Mouse (Mus musculus): Measurements from ENCODE around the gene Acsf2. TPM values are rescaled to one million over a fixed set of nuclear protein-coding genes. Genes with fewer than 3 reads are reported as not detected.

Acsf2 gene
- polyA plus RNA-seq, 1 experiment from 2014 or later, result 1.6 TPM

DNA sequence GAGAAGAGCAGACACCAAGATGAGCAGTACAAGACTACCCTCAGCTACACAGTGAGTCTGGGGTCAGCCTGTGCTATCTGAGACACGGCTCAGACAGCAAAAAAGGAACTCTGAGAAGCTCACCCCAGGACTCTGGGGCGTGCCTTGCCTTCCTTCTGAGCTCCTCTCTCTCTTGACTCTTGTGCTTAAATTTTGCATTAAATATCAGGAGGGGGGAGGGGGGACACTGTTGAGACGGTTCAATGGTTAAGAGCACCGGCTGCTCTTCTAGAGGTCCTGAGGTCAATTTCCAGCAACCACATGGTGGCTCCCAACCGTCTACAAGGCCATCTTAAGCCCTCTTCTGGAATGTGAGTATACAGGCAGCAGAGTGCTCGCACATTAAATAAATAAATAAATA lies 14.2 kb downstream of the Acsf2 start:
- no peaks in the 10 kb centered on the region for H3K27me3 ChIP-seq
- WGBS, result 79% methylated on average over 6 of the region's 6 CpGs

DNA sequence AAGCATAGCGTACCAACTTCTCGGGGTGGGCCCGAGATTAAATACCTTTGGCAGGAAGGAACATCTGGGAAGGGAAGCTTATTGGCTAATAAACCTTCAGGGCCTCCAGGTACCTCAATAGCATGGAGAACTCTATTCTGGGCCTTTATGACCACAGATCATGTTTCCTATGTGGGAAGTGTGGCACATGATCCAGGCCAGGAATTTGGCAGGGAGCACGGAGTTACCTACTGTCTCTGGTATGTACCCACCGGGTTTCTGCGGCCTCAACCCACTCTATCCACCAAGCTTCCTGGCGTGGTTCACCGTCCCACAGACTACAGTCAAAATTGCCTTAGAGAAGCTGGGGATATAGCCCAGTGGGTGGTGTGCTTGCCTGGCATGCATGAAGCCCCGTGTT lies 16.6 kb downstream of the Acsf2 start:
- ATAC-seq (ENCODE audit: low FRiP score), result no peak
- Histone ChIP-seq H3K9me3 (no peaks in the 10 kb centered on the region), H3K4me2 (no peak overlapping the region), H3K9ac (no peak overlapping the region), H3K4me3 (no peak overlapping the region), H3K4me1 (replicated peaks) (no peaks in the 10 kb centered on the region), H3K36me3 (no peaks in the 10 kb centered on the region), H3K27me3 (no peaks in the 10 kb centered on the region), H3K27ac (no peak overlapping the region)
- WGBS, result 95% methylated on average over 9 of the region's 9 CpGs

More for the DNA sequence above, 14.2 kb downstream of the Acsf2 start:
- peaks cover 10% of the 10 kb centered on the region for H3K4me1 ChIP-seq (replicated peaks)
- no peaks in the 10 kb centered on the region for H3K36me3 ChIP-seq
- no peak overlapping the region for H3K4me2 ChIP-seq
- H3K4me3 ChIP-seq, result no peak overlapping the region
- no peak overlapping the region for H3K9ac ChIP-seq
- ATAC-seq (ENCODE audit: low FRiP score), result no peak
- H3K9me3 ChIP-seq, result no peaks in the 10 kb centered on the region
- H3K27ac ChIP-seq, result no peak overlapping the region

DNA sequence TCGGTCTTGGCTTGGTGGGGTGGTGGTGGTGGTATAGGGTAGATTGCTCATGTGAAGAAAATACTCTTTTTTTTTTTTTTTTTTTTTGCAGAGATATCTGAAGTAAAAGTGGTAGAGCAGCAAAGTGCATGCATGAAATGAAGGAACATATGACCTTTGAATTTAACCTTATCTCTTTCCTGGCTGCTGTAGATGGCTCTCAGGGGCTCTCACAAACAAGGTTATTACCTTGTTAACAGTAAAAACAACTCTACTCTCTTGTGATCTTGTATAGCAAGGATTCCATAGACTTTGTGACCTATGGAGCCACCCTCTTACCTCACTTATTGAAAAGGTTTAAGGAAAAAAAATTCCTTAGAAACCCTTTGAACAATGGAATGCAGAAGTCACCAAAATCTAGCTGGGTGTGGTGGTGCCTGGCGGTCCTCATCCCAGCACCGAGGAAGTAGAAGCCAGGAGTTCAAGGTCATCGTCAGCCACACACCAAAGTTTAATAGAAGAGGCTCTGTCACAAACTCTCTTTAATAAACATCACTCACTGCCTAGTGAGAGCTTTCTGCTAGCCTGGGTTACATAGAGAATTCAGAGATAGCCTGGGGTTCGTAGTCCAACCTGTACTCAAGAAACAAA lies 21.4 kb downstream of the Acsf2 start:
- 89% methylated on average over 5 of the region's 5 CpGs for WGBS
- H3K36me3 ChIP-seq, result no peaks in the 10 kb centered on the region
- ATAC-seq (ENCODE audit: low FRiP score), result no peak

DNA sequence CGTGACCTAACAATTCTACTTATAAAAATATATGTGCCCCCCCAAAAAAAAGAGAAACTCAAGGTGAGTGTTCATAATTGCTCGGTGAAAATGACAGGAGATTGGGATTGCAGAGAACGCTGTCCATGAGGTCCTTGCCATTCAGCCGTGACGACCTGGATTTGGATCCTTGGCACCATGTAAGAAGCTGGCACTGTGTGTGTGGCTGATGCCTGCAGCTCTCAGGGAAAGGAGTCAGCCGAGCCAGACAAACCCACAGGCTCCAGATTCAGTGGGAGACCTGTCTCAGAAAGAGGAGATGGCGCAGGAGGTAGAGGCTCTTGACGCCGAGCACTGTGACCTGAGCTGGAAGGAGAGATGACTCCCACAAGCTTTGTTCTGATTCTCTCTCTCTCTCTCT lies 25.3 kb downstream of the Acsf2 start:
- Histone ChIP-seq H3K36me3 (no peaks in the 10 kb centered on the region), H3K4me2 (no peak overlapping the region), H3K4me3 (no peak overlapping the region), H3K27ac (no peak overlapping the region), H3K9me3 (no peaks in the 10 kb centered on the region), H3K9ac (no peak overlapping the region), H3K4me1 (replicated peaks) (no peaks in the 10 kb centered on the region), H3K27me3 (no peaks in the 10 kb centered on the region)
- no peak for ATAC-seq (ENCODE audit: low FRiP score)
- WGBS, result 91% methylated on average over 9 of the region's 9 CpGs

More for the DNA sequence above, 21.4 kb downstream of the Acsf2 start:
- Histone ChIP-seq H3K27me3 (no peaks in the 10 kb centered on the region), H3K9me3 (no peaks in the 10 kb centered on the region), H3K9ac (no peak overlapping the region), H3K27ac (no peak overlapping the region), H3K4me3 (no peak overlapping the region), H3K4me2 (no peak overlapping the region), H3K4me1 (replicated peaks) (no peaks in the 10 kb centered on the region)

DNA sequence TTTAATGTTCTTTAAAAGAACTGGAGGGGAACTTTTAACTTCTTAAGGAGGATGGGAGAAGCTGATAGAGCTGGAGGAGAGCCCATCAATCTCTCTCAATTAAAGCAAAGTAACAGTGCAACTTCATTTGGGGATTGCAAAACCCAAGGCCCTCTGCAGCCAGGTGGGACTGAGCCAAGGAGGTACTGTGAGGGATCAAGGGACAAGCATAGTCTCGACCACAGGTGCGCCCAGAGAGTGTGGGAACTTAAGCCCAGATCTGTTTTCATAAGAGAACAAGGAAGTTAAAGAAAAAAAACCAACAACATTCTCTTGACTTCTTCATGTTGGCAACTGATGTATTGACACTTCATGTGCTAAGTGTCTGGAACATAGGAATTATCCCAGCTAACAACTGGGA lies 26.6 kb downstream of the Acsf2 start:
- no peaks in the 10 kb centered on the region for H3K36me3 ChIP-seq
- H3K4me1 ChIP-seq (replicated peaks), result peaks cover 7% of the 10 kb centered on the region
- no peak overlapping the region for H3K4me3 ChIP-seq
- H3K27ac ChIP-seq, result no peak overlapping the region
- WGBS, result 81% methylated on average over 2 of the region's 2 CpGs
- no peak overlapping the region for H3K9ac ChIP-seq
- ATAC-seq (ENCODE audit: low FRiP score), result no peak
- H3K9me3 ChIP-seq, result no peaks in the 10 kb centered on the region
- H3K27me3 ChIP-seq, result no peaks in the 10 kb centered on the region
- H3K4me2 ChIP-seq, result no peak overlapping the region

DNA sequence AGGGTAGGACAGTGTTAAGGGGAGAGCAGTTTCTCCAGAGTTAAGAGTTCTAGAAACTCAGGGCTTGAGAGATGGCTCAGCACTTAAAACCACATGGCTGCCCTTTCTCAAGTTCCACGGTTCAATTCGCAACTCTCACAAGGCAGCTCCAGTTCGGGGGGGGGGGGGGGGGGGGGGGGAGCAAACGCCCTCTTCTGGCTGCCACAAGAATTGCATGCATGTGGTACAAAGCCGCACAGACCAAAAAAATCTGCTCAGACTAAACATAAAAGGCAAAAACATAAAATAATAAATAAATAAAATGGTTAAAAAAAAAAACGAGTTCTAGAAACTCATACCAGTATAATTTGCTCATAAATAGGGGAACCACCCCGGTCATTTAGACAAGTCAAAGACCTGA lies 27.1 kb downstream of the Acsf2 start:
- WGBS, result 26% methylated on average over 6 of the region's 7 CpGs
- no peak for ATAC-seq (ENCODE audit: low FRiP score)
- no peak overlapping the region for H3K4me2 ChIP-seq

DNA sequence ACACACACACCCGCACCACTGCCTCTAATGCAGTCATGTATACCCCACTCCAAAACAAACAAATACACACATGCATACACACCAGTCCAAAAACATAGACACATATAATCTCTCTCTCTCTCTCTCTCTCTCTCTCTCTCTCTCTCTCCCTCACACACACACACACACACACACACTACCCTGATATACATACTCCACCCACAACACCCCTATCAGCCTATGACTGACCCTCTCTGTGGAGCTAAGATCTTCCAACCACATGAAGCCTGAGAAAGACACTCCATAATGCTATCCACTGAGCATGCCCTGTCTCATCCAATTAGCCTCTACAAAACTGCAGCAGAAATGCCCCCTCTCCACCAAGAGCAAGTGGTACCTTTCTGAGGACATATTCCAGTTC lies 29.8 kb downstream of the Acsf2 start:
- no peaks in the 10 kb centered on the region for H3K27me3 ChIP-seq
- H3K36me3 ChIP-seq, result no peaks in the 10 kb centered on the region
- no peak overlapping the region for H3K4me2 ChIP-seq
- no peaks in the 10 kb centered on the region for H3K9me3 ChIP-seq
- 96% methylated on average over 1 of the region's 1 CpGs for WGBS
- H3K9ac ChIP-seq, result no peak overlapping the region
- H3K4me3 ChIP-seq, result no peak overlapping the region
- H3K27ac ChIP-seq, result no peak overlapping the region
- peaks cover 7% of the 10 kb centered on the region for H3K4me1 ChIP-seq (replicated peaks)
- no peak for ATAC-seq (ENCODE audit: low FRiP score)

More for the DNA sequence above, 27.1 kb downstream of the Acsf2 start:
- no peak overlapping the region for H3K4me3 ChIP-seq
- H3K27ac ChIP-seq, result no peak overlapping the region
- H3K9me3 ChIP-seq, result no peaks in the 10 kb centered on the region
- H3K4me1 ChIP-seq (replicated peaks), result peaks cover 7% of the 10 kb centered on the region
- no peaks in the 10 kb centered on the region for H3K27me3 ChIP-seq
- H3K9ac ChIP-seq, result no peak overlapping the region
- no peaks in the 10 kb centered on the region for H3K36me3 ChIP-seq

DNA sequence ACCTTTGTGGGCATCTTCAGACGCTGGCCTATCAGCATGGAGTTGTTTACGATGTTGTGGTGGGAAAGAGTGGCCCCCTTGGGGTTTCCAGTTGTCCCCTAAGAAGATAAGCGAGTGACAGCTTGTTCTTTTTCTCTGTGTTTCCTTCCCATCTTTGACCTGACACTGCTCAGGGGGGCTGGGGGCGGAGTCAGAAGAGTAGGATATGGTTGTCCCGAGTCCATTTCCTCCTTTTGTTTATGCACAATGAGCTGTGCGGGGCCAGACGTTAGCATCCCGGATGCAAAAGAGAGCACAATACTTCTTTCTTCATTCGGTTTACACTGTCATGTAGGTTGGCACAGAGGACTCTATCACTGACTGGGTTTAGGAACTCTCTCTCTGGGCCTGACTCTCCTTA lies 31.1 kb downstream of the Acsf2 start:
- H3K36me3 ChIP-seq, result no peaks in the 10 kb centered on the region
- H3K4me3 ChIP-seq, result no peak overlapping the region
- no peak overlapping the region for H3K27ac ChIP-seq
- peaks cover 11% of the 10 kb centered on the region for H3K27me3 ChIP-seq
- H3K9me3 ChIP-seq, result no peaks in the 10 kb centered on the region
- no peak overlapping the region for H3K9ac ChIP-seq
- 34% methylated on average over 9 of the region's 9 CpGs for WGBS
- H3K4me1 ChIP-seq (replicated peaks), result peaks cover 7% of the 10 kb centered on the region
- no peak overlapping the region for H3K4me2 ChIP-seq
- ATAC-seq (ENCODE audit: low FRiP score), result no peak

DNA sequence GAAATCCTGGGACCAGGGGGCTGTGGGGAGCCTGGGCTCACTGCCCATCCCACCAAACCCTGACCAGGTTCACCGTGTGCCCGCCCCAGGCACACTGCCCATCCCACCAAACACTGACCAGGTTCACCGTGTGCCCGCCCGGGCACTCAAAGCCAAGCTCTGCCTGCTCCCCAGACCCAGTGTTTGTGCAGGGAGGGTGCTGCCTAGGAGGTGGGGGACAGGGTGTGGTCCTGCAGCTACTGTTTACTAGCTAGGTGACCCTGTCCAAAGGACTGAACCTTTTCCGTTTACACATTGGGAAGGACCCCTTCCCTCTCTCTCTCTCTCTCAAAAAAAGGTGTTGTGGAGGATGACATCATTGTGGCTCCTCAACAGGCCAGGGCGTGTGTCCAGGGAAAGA lies 34.3 kb downstream of the Acsf2 start:
- Histone ChIP-seq H3K4me3 (no peak overlapping the region), H3K36me3 (no peaks in the 10 kb centered on the region), H3K4me2 (no peak overlapping the region), H3K9ac (no peak overlapping the region), H3K4me1 (replicated peaks) (peaks cover 23% of the 10 kb centered on the region), H3K9me3 (no peaks in the 10 kb centered on the region), H3K27ac (no peak overlapping the region), H3K27me3 (peaks cover 33% of the 10 kb centered on the region)
- ATAC-seq (ENCODE audit: low FRiP score), result no peak
- WGBS, result 94% methylated on average over 7 of the region's 7 CpGs

DNA sequence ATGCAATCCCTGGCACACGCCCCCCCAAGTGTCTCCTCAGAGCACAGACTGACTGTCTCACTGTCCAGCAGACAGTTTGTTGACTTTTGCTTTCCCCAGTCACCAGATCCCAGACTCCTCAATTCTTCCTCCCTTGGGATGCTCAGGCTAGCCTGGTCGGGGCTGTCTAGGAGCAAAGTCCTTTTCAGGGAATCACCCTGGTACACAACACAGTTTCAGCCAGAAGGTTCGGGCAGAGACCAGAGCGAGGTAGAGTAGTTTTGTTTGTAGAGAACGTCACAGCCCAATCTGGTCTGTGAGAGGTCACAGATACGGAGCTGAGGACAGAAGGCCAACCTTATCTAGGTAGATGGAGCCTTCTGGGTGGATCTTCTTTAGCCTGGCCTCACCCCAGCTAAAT lies 35.1 kb downstream of the Acsf2 start:
- no peak for ATAC-seq (ENCODE audit: low FRiP score)
- Histone ChIP-seq H3K27me3 (peaks cover 33% of the 10 kb centered on the region), H3K4me2 (no peak overlapping the region), H3K27ac (no peak overlapping the region), H3K9ac (no peak overlapping the region), H3K4me3 (no peak overlapping the region), H3K9me3 (no peaks in the 10 kb centered on the region), H3K36me3 (no peaks in the 10 kb centered on the region), H3K4me1 (replicated peaks) (peaks cover 23% of the 10 kb centered on the region)
- WGBS, result 85% methylated on average over 6 of the region's 6 CpGs

DNA sequence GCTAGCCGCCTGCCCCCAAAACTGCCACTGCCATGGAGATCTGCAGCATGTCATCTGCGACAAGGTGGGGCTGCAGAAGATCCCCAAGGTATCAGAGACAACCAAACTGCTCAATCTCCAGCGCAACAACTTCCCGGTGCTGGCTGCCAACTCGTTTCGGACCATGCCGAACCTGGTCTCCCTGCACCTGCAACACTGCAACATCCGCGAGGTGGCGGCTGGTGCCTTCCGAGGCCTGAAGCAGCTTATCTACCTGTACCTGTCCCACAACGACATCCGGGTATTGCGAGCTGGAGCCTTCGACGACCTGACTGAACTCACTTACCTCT lies 36.6 kb downstream of the Acsf2 start:
- 12% methylated on average over 16 of the region's 16 CpGs for WGBS
- H3K27ac ChIP-seq, result no peak overlapping the region
- peaks cover 15% of the 10 kb centered on the region for H3K4me1 ChIP-seq (replicated peaks)
- H3K9me3 ChIP-seq, result no peaks in the 10 kb centered on the region
- H3K27me3 ChIP-seq, result peaks cover 33% of the 10 kb centered on the region
- H3K4me3 ChIP-seq, result peak overlapping the region; percentile 31
- H3K36me3 ChIP-seq, result no peaks in the 10 kb centered on the region
- peak overlapping the region; percentile 53 for H3K4me2 ChIP-seq
- no peak for ATAC-seq (ENCODE audit: low FRiP score)
- peak overlapping the region; percentile 63 for H3K9ac ChIP-seq

DNA sequence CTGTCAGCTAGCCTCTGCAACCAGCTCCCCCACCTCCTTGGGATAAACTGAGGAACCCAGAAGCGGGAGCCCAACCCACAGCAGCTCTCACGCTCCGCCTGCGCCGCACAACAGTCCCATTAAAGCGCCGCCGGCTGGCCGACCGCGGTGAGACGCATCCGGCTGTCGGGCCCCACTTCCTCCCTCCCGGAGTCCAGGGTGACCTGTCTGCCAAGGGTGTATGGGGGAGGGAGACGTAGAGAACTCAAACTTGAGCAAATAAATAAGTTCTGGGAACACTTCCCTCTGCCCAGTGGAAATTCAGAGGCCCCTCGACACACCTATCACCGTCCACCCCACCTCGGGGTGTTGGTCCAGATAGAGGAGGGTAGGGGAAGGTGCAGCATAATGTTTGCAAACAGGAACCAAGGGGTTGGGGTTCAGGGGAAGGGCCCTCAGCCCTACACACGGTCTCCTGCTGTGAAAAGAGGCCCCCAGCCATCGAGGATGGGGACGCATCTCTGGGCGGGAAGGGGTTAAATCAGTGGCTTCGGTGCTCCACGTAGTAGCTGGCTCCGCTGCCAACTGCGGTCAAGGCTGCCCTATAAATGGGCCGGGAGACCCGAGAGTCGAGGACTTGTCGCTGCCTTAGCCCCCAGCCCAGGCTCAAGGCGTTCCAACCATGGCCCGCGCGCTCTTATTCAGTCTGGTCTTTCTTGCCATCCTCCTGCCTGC lies 37.1 kb downstream of the Acsf2 start, which contains the start of gene Chad:
TSS of gene Chad (plus strand) at position 611 of the 714 bp plus-strand sequence.
- 0 out of 2 replicates have a peak, but pooled peaks have one; percentile 43 for ATAC-seq (ENCODE audit: low FRiP score)
- H3K9ac ChIP-seq, result peak within 1 kb of the TSS; percentile 63

DNA sequence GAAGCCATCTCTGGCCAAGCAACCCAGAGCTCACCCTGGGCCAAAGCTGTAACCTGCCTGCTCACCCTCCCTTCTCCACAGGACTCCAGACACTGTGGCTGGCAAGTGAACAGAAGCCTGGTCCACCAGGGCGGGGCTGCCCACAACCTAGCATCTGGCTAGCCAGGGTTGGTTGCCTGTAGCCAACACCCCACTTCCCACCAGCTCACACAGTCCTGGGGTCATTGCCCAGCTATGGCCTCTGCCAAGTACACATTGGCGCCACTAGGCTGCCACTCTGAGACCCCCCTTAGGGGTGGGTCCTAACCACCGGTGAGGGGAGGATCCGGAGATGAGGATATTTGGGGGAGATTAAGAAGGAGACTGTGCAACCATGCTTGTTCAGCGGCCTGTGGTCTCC lies 37.9 kb downstream of the Acsf2 start:
- WGBS, result 61% methylated on average over 5 of the region's 5 CpGs
- ATAC-seq (ENCODE audit: low FRiP score), result no peak
- Histone ChIP-seq H3K36me3 (no peaks in the 10 kb centered on the region), H3K4me1 (replicated peaks) (peaks cover 15% of the 10 kb centered on the region), H3K4me2 (peak overlapping the region; percentile 53; the same call in 1 of the 2 replicates), H3K27ac (no peak overlapping the region), H3K27me3 (peaks cover 33% of the 10 kb centered on the region), H3K9me3 (no peaks in the 10 kb centered on the region), H3K4me3 (no peak overlapping the region), H3K9ac (0 out of 2 replicates have a peak overlapping the region, but pooled peaks have one; percentile 63)

More for the DNA sequence above, 37.1 kb downstream of the Acsf2 start, which contains the start of gene Chad:
- Histone ChIP-seq H3K27ac (no peak within 1 kb of the TSS), H3K4me1 (replicated peaks) (peaks cover 15% of the 10 kb centered on the region), H3K4me2 (peak within 1 kb of the TSS; percentile 53), H3K36me3 (no peaks in the 10 kb centered on the region), H3K9me3 (no peaks in the 10 kb centered on the region), H3K4me3 (peak within 1 kb of the TSS; percentile 31), H3K27me3 (peaks cover 33% of the 10 kb centered on the region)
- WGBS, result 3% methylated on average over 35 of the region's 35 CpGs
